Mouse (Mus musculus): ENCODE measurements around the gene Ly6g5b. TPM values are rescaled to one million over a fixed set of nuclear protein-coding genes. Genes with fewer than 3 reads are reported as not detected.

Ly6g5b gene
- polyA plus RNA-seq, 1 experiment from 2014 or later: 0.49 TPM

- peaks cover 12% of the 10 kb centered on the region for H3K4me1 ChIP-seq (ENCODE audit: control insufficient read depth, insufficient read depth, low read length)
- ATAC-seq (ENCODE audit: insufficient number of reproducible peaks, insufficient read depth, low FRiP score, low read depth): no peak
- H3K4me3 ChIP-seq (ENCODE audit: low read depth, low read length): no peak overlapping the region
- H3K9ac ChIP-seq (replicated peaks; ENCODE audit: low read depth, low read length): no peak overlapping the region
- H3K9me3 ChIP-seq (ENCODE audit: control insufficient read depth, low read depth, low read length): no peaks in the 10 kb centered on the region
- H3K27me3 ChIP-seq (ENCODE audit: control insufficient read depth, insufficient read depth, low read length): no peaks in the 10 kb centered on the region
- H3K4me2 ChIP-seq (replicated peaks; ENCODE audit: low read depth, low read length): no peak overlapping the region
- no peak overlapping the region for H3K27ac ChIP-seq (ENCODE audit: low read length)
- 90% methylated on average over 7 of the region's 7 CpGs for WGBS
- H3K36me3 ChIP-seq (ENCODE audit: control insufficient read depth, insufficient read depth, low read length): peaks cover 2% of the 10 kb centered on the region
Observed at GRCm38 (mm10) chr17:35133517-35133916, 18.3 kb upstream of the Ly6g5b start.

GRCm38 (mm10) chr17:35132174-35132560 lies 16.9 kb upstream of the Ly6g5b start:
- peaks cover 4% of the 10 kb centered on the region for H3K36me3 ChIP-seq (ENCODE audit: control insufficient read depth, insufficient read depth, low read length)
- no peaks in the 10 kb centered on the region for H3K9me3 ChIP-seq (ENCODE audit: control insufficient read depth, low read depth, low read length)
- H3K4me3 ChIP-seq (ENCODE audit: low read depth, low read length): no peak overlapping the region
- 0 out of 2 replicates have a peak overlapping the region, but pooled peaks have one; percentile 10 for H3K9ac ChIP-seq (replicated peaks; ENCODE audit: low read depth, low read length)
- peaks cover 17% of the 10 kb centered on the region for H3K4me1 ChIP-seq (ENCODE audit: control insufficient read depth, insufficient read depth, low read length)
- no peaks in the 10 kb centered on the region for H3K27me3 ChIP-seq (ENCODE audit: control insufficient read depth, insufficient read depth, low read length)
- H3K27ac ChIP-seq (ENCODE audit: low read length): no peak overlapping the region
- no peak overlapping the region for H3K4me2 ChIP-seq (replicated peaks; ENCODE audit: low read depth, low read length)
- WGBS: 67% methylated on average over 3 of the region's 3 CpGs
- ATAC-seq (ENCODE audit: insufficient number of reproducible peaks, insufficient read depth, low FRiP score, low read depth): no peak

- WGBS: 72% methylated on average over 15 of the region's 15 CpGs
- no peak for ATAC-seq (ENCODE audit: insufficient number of reproducible peaks, insufficient read depth, low FRiP score, low read depth)
Observed at GRCm38 (mm10) chr17:35131500-35132173, 16.4 kb upstream of the Ly6g5b start, which contains the start of gene Apom. Gene Apom, minus strand, starts transcription at chr17:35132050.

GRCm38 (mm10) chr17:35131038-35131437 lies 15.8 kb upstream of the Ly6g5b start:
- H3K36me3 ChIP-seq (ENCODE audit: control insufficient read depth, insufficient read depth, low read length): peaks cover 4% of the 10 kb centered on the region
- H3K27ac ChIP-seq (ENCODE audit: low read length): no peak overlapping the region
- no peak overlapping the region for H3K9ac ChIP-seq (replicated peaks; ENCODE audit: low read depth, low read length)
- no peaks in the 10 kb centered on the region for H3K27me3 ChIP-seq (ENCODE audit: control insufficient read depth, insufficient read depth, low read length)
- peaks cover 11% of the 10 kb centered on the region for H3K4me1 ChIP-seq (ENCODE audit: control insufficient read depth, insufficient read depth, low read length)
- H3K9me3 ChIP-seq (ENCODE audit: control insufficient read depth, low read depth, low read length): no peaks in the 10 kb centered on the region
- no peak for ATAC-seq (ENCODE audit: insufficient number of reproducible peaks, insufficient read depth, low FRiP score, low read depth)
- WGBS: 90% methylated on average over 8 of the region's 8 CpGs
- no peak overlapping the region for H3K4me3 ChIP-seq (ENCODE audit: low read depth, low read length)
- no peak overlapping the region for H3K4me2 ChIP-seq (replicated peaks; ENCODE audit: low read depth, low read length)

More at GRCm38 (mm10) chr17:35131500-35132173, 16.4 kb upstream of the Ly6g5b start, which contains the start of gene Apom:
- Histone ChIP-seq H3K36me3 (ENCODE audit: control insufficient read depth, insufficient read depth, low read length) (peaks cover 4% of the 10 kb centered on the region), H3K27ac (ENCODE audit: low read length) (no peak within 1 kb of the TSS), H3K4me2 (replicated peaks; ENCODE audit: low read depth, low read length) (no peak within 1 kb of the TSS), H3K27me3 (ENCODE audit: control insufficient read depth, insufficient read depth, low read length) (no peaks in the 10 kb centered on the region), H3K4me3 (ENCODE audit: low read depth, low read length) (no peak within 1 kb of the TSS), H3K4me1 (ENCODE audit: control insufficient read depth, insufficient read depth, low read length) (peaks cover 15% of the 10 kb centered on the region), H3K9me3 (ENCODE audit: control insufficient read depth, low read depth, low read length) (no peaks in the 10 kb centered on the region), H3K9ac (replicated peaks; ENCODE audit: low read depth, low read length) (0 out of 2 replicates have a peak within 1 kb of the TSS, but pooled peaks have one; percentile 10)

- Histone ChIP-seq H3K4me2 (replicated peaks; ENCODE audit: low read depth, low read length) (no peak overlapping the region), H3K9me3 (ENCODE audit: control insufficient read depth, low read depth, low read length) (no peaks in the 10 kb centered on the region), H3K4me1 (ENCODE audit: control insufficient read depth, insufficient read depth, low read length) (peaks cover 17% of the 10 kb centered on the region), H3K9ac (replicated peaks; ENCODE audit: low read depth, low read length) (no peak overlapping the region), H3K27ac (ENCODE audit: low read length) (no peak overlapping the region), H3K4me3 (ENCODE audit: low read depth, low read length) (no peak overlapping the region), H3K27me3 (ENCODE audit: control insufficient read depth, insufficient read depth, low read length) (no peaks in the 10 kb centered on the region), H3K36me3 (ENCODE audit: control insufficient read depth, insufficient read depth, low read length) (peaks cover 5% of the 10 kb centered on the region)
- WGBS: 69% methylated on average over 11 of the region's 11 CpGs
- no peak for ATAC-seq (ENCODE audit: insufficient number of reproducible peaks, insufficient read depth, low FRiP score, low read depth)
Observed at GRCm38 (mm10) chr17:35128996-35129395, 13.8 kb upstream of the Ly6g5b start.

- 60% methylated on average over 13 of the region's 13 CpGs for WGBS
- Histone ChIP-seq H3K9ac (replicated peaks; ENCODE audit: low read depth, low read length) (peak overlapping the region; percentile 41), H3K36me3 (ENCODE audit: control insufficient read depth, insufficient read depth, low read length) (peaks cover 10% of the 10 kb centered on the region), H3K4me1 (ENCODE audit: control insufficient read depth, insufficient read depth, low read length) (peaks cover 17% of the 10 kb centered on the region), H3K27me3 (ENCODE audit: control insufficient read depth, insufficient read depth, low read length) (no peaks in the 10 kb centered on the region), H3K27ac (ENCODE audit: low read length) (no peak overlapping the region), H3K4me2 (replicated peaks; ENCODE audit: low read depth, low read length) (peak overlapping the region; percentile 60), H3K9me3 (ENCODE audit: control insufficient read depth, low read depth, low read length) (no peaks in the 10 kb centered on the region), H3K4me3 (ENCODE audit: low read depth, low read length) (peak overlapping the region; percentile 40)
- ATAC-seq (ENCODE audit: insufficient number of reproducible peaks, insufficient read depth, low FRiP score, low read depth): no peak
Observed at GRCm38 (mm10) chr17:35127017-35127416, 11.8 kb upstream of the Ly6g5b start.

- peak within 1 kb of the TSS; percentile 41 for H3K9ac ChIP-seq (replicated peaks; ENCODE audit: low read depth, low read length)
- peaks cover 10% of the 10 kb centered on the region for H3K36me3 ChIP-seq (ENCODE audit: control insufficient read depth, insufficient read depth, low read length)
- H3K4me3 ChIP-seq (ENCODE audit: low read depth, low read length): peak within 1 kb of the TSS; percentile 40
- peaks cover 17% of the 10 kb centered on the region for H3K4me1 ChIP-seq (ENCODE audit: control insufficient read depth, insufficient read depth, low read length)
- H3K9me3 ChIP-seq (ENCODE audit: control insufficient read depth, low read depth, low read length): no peaks in the 10 kb centered on the region
- peak within 1 kb of the TSS; percentile 60 for H3K4me2 ChIP-seq (replicated peaks; ENCODE audit: low read depth, low read length)
- WGBS: under 1% methylated on average over 36 of the region's 36 CpGs
- peak; percentile 73 for ATAC-seq (ENCODE audit: insufficient number of reproducible peaks, insufficient read depth, low FRiP score, low read depth)
- no peaks in the 10 kb centered on the region for H3K27me3 ChIP-seq (ENCODE audit: control insufficient read depth, insufficient read depth, low read length)
- H3K27ac ChIP-seq (ENCODE audit: low read length): peak within 1 kb of the TSS; percentile 35; the same call in 1 of the 2 replicates
Observed at GRCm38 (mm10) chr17:35126206-35126611, 11.0 kb upstream of the Ly6g5b start, which contains the start of gene D17H6S53E. Gene D17H6S53E, plus strand, starts transcription at chr17:35126373.

- WGBS: 15% methylated on average over 6 of the region's 6 CpGs
- no peaks in the 10 kb centered on the region for H3K9me3 ChIP-seq (ENCODE audit: control insufficient read depth, low read depth, low read length)
- H3K4me3 ChIP-seq (ENCODE audit: low read depth, low read length): peak overlapping the region; percentile 40
- peak overlapping the region; percentile 41 for H3K9ac ChIP-seq (replicated peaks; ENCODE audit: low read depth, low read length)
- H3K27ac ChIP-seq (ENCODE audit: low read length): peak overlapping the region; percentile 35; the same call in 1 of the 2 replicates
- H3K4me1 ChIP-seq (ENCODE audit: control insufficient read depth, insufficient read depth, low read length): peaks cover 17% of the 10 kb centered on the region
- no peaks in the 10 kb centered on the region for H3K27me3 ChIP-seq (ENCODE audit: control insufficient read depth, insufficient read depth, low read length)
- ATAC-seq (ENCODE audit: insufficient number of reproducible peaks, insufficient read depth, low FRiP score, low read depth): no peak
- H3K4me2 ChIP-seq (replicated peaks; ENCODE audit: low read depth, low read length): peak overlapping the region; percentile 60
- peaks cover 10% of the 10 kb centered on the region for H3K36me3 ChIP-seq (ENCODE audit: control insufficient read depth, insufficient read depth, low read length)
Observed at GRCm38 (mm10) chr17:35125578-35125977, 10.3 kb upstream of the Ly6g5b start.

Data from stomach, embryonic 14.5 days (tissue).